Mouse (Mus musculus) lung, postnatal 0 days (tissue): ENCODE data around the gene Vwa5b2. TPM values are rescaled to one million over a fixed set of nuclear protein-coding genes. Genes with fewer than 3 reads are reported as not detected.

ENCODE experiments used
- ATAC-seq: fragments of 200-750 bp; cut with Nextera tagmentation; 2 replicates; pipeline ENCODE4 v1.8.0; 2017; ENCODE audit warnings: moderate library complexity
- DNase-seq: peaks from one replicate; pipeline ENCODE4 v3.0.0-alpha.2; 2016; ENCODE audit warnings: low spot score
- H3K27ac ChIP-seq: fragments of 300-500 bp; sonication (generic); 2 replicates; pipeline ENCODE4 v1.5.1; 2014; ENCODE audit warnings: antibody characterized with exemption, mild to moderate bottlenecking, low read length, mixed read lengths
- H3K27me3 ChIP-seq: fragments of 300-500 bp; sonication (generic); replicated peaks from 2 replicates; pipeline ENCODE4 v1.6.1; 2014; ENCODE audit warnings: low read length, mixed read lengths; ENCODE audit not compliant: insufficient read depth
- H3K36me3 ChIP-seq: fragments of 300-500 bp; sonication (generic); 2 replicates; pipeline ENCODE4 v1.6.1; 2014; ENCODE audit warnings: low read length, mixed read lengths; ENCODE audit not compliant: insufficient read depth
- H3K4me1 ChIP-seq: fragments of 300-500 bp; sonication (generic); 2 replicates; pipeline ENCODE4 v1.6.1; 2014; ENCODE audit warnings: antibody characterized with exemption, low read depth, low read length, mixed read lengths; ENCODE audit not compliant: insufficient read depth
- H3K4me2 ChIP-seq: fragments of 300-500 bp; sonication (generic); replicated peaks from 2 replicates; pipeline ENCODE4 v1.6.1; 2014; ENCODE audit warnings: low read depth, mild to moderate bottlenecking, low read length, moderate library complexity, mixed read lengths
- H3K4me3 ChIP-seq: fragments of 300-500 bp; sonication (generic); 2 replicates; pipeline ENCODE4 v1.5.1; 2014; ENCODE audit warnings: low read depth, low read length
- H3K9ac ChIP-seq: fragments of 300-500 bp; sonication (generic); replicated peaks from 2 replicates; pipeline ENCODE4 v1.6.1; 2014; ENCODE audit warnings: low read depth, mild to moderate bottlenecking
- H3K9me3 ChIP-seq: fragments of 300-500 bp; sonication (generic); 2 replicates; pipeline ENCODE4 v1.6.1; 2016; ENCODE audit warnings: low read length, mixed read lengths
- CTCF ChIP-seq: IDR thresholded peaks from 2 replicates; pipeline ENCODE4 v1.5.1; 2016; ENCODE audit warnings: antibody characterized with exemption, mild to moderate bottlenecking
- EP300 ChIP-seq: IDR thresholded peaks from 2 replicates; pipeline ENCODE4 v1.6.1; 2016; ENCODE audit warnings: antibody characterized with exemption, mild to moderate bottlenecking, control low read depth
- WGBS: fragments of 180-500 bp; shearing (Covaris S2); extraction: QIAGEN DNeasy Blood & Tissue Kit; methylation state at CpG from one replicate; pipeline ENCODE4 v1.1.7; 2014; 5-methylcytosine and 5-hydroxymethylcytosine counted together
- microRNA counts: library from miRNA; unstranded; fragments of <30 nt; microRNA quantifications from one replicate; lab custom pipeline; 2015
- microRNA-seq: library from miRNA; unstranded; fragments of <30 nt; microRNA quantifications from one replicate; pipeline ENCODE4, GENCODE M21; 2016
- polyA plus RNA-seq: library from polyadenylated mRNA; unstranded; fragments of >200 nt; fragmentation: Nextera tagmentation; extraction: Ambion mirVana; gene quantifications from 2 replicates; pipeline ENCODE4 v1.2.1, GENCODE M21; 2015

Vwa5b2 gene
- polyA plus RNA-seq, 1 experiment from 2014 or later, result 0.06 TPM

DNA sequence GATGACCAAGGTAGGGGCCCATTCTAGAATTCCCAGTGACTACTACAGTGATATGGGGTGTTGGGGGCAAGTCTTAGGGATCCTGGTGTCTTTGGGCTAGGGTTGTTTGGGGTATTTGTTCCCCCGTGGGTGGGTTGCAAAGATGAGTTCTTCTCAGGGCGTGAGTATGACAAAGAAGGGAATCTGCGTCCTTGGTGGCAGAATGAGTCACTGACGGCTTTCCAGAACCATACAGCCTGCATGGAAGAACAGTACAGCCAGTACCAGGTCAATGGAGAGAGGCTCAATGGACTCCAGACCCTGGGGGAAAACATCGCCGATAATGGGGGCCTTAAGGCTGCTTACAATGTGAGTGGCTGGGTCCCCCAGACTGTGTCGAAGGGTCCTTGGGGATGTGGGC, 54.6 kb downstream of the Vwa5b2 start:
- TF ChIP-seq EP300 (no peak), CTCF (no peak)
- Histone ChIP-seq H3K27ac (no peak overlapping the region), H3K9ac (no peak overlapping the region), H3K9me3 (no peaks in the 10 kb centered on the region), H3K27me3 (no peaks in the 10 kb centered on the region), H3K4me1 (no peaks in the 10 kb centered on the region), H3K36me3 (no peaks in the 10 kb centered on the region), H3K4me3 (no peak overlapping the region), H3K4me2 (no peak overlapping the region)
- DNase-seq (no peak), ATAC-seq (no peak)
- 81% methylated on average over 7 of the region's 7 CpGs for WGBS

DNA sequence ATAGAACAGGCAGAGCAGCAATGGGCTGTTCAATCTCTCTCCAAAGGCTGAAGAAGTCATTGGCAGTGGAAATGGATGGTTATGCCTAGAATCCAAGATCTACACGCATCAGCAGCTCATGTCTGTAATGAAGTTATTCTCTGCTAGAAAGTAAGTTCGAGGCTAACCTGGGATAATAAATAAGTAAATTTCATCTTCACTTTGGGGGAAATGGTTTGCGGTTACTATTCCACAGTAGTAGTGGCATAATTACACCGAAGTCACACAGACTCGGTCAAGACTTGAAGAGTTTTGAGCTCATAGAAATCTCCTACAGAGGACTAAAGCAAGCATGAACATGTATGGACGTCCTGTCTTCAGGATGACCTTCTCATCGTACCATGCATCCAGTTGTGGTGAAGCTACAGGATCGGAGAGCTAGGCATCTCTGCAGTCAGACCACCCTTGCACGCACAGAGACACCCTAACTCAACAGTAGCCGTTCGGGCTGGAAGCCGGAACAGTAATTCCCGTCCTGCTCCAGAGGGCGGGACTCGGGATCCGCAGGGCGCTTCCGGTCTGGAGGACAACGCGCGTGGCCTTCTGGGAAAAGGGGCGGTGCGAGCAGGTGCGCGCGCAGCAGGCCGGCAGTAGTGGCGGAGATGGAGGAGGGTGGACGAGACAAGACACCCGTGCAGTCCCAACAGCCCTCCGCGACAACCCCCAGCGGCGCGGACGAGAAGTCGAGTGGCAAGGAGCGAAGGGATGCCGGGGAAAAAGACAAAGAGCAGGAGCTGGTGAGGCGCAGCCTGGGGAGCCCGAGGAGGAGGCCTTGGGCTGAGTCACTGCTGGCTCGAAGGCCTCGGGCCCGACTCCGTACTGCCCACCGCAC, 62.0 kb downstream of the Vwa5b2 start, which contains the start of gene Psmd2:
TSS of gene Psmd2 (plus strand) at position 577 of the 871 bp plus-strand sequence.
- TF ChIP-seq CTCF (peak; percentile 34; the same call in 1 of the 2 replicates), EP300 (no peak)
- no peaks in the 10 kb centered on the region for H3K4me1 ChIP-seq
- H3K4me3 ChIP-seq, result peak within 1 kb of the TSS; percentile 57
- peak within 1 kb of the TSS; percentile 79 for H3K4me2 ChIP-seq
- H3K9ac ChIP-seq, result peak within 1 kb of the TSS; percentile 60
- H3K9me3 ChIP-seq, result no peaks in the 10 kb centered on the region
- no peaks in the 10 kb centered on the region for H3K27me3 ChIP-seq
- peak; percentile 99 for ATAC-seq
- 2% methylated on average over 35 of the region's 46 CpGs for WGBS
- DNase-seq, result peak; percentile 96
- peaks cover 10% of the 10 kb centered on the region; the same call in 1 of the 2 replicates for H3K36me3 ChIP-seq
- peak within 1 kb of the TSS; percentile 64 for H3K27ac ChIP-seq

DNA sequence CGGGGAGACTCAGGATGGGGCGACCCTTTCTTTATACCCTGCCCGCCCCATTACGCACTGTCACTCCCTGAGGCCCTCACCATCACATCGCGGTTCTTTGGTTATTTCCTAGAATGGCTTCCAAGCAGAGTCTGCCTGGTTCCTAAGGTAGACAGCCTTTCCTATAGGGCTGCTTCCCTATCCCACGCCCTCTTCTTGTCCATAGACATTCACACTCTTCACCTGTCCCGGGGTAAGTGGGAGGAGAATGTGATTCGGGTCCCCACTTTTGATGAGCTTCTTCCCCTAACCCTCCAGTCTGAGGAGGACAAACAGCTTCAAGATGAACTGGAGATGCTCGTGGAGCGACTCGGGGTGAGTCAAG, 62.7 kb downstream of the Vwa5b2 start:
- ATAC-seq, result no peak; the same call in 1 of the 2 replicates
- Histone ChIP-seq H3K9me3 (no peaks in the 10 kb centered on the region), H3K27me3 (no peaks in the 10 kb centered on the region), H3K4me3 (peak overlapping the region; percentile 57), H3K36me3 (peaks cover 16% of the 10 kb centered on the region; the same call in 1 of the 2 replicates), H3K9ac (peak overlapping the region; percentile 60), H3K27ac (no peak overlapping the region), H3K4me2 (peak overlapping the region; percentile 79), H3K4me1 (no peaks in the 10 kb centered on the region)
- DNase-seq, result no peak
- no peak for TF ChIP-seq EP300
- no peak for TF ChIP-seq CTCF
- 7% methylated on average over 12 of the region's 12 CpGs for WGBS

DNA sequence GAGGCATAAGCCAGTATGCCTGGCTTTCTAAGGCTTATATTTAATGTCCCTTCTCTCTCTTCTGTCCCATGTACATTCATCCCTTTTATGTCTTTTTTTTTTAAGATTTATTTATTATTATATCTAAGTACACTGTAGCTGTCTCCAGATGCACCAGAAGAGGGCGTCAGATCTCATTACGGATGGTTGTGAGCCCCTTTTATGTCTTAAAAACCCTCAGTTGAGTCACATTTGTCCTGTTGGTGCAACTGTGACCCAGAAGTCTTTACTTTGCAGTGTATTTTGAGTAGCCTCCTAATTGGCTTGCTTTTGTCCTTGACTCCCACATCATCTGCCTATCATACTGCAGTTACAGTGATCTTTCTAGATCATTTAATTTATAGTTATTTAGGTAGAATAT, 64.0 kb downstream of the Vwa5b2 start:
- ATAC-seq, result no peak
- Histone ChIP-seq H3K4me1 (no peaks in the 10 kb centered on the region), H3K27me3 (no peaks in the 10 kb centered on the region), H3K9ac (no peak overlapping the region), H3K36me3 (peaks cover 26% of the 10 kb centered on the region), H3K27ac (no peak overlapping the region), H3K4me2 (no peak overlapping the region), H3K4me3 (no peak overlapping the region), H3K9me3 (no peaks in the 10 kb centered on the region)
- TF ChIP-seq CTCF (no peak), EP300 (no peak)
- WGBS, result 53% methylated on average over 2 of the region's 2 CpGs
- peak; percentile 24 for DNase-seq

MicroRNAs within 50 kb of the gene (microRNA counts, 519-probe panel; counts per million panel counts)
- 3,366 counts per million, percentile 21 among the panel's probes with 10 or more counts for microRNA mmu-miR-1224 (lab: Ali Mortazavi, UCI)

Small RNA genes within 50 kb of the gene (microRNA-seq; reads per million reads assigned to microRNA genes)
- not detected for gene Mir1224

Other genes starting within 250 kb of the Vwa5b2 start
- 57.4 and 71.6 TPM in 2 replicates for gene Abcc5, start 163.1 kb upstream of the Vwa5b2 start, polyA plus RNA-seq
- gene Eif2b5, start 90.7 kb upstream of the Vwa5b2 start, polyA plus RNA-seq, result 46.9 and 51.1 TPM in 2 replicates
- gene Dvl3, start 72.5 kb upstream of the Vwa5b2 start, polyA plus RNA-seq, result 10.3 and 10.5 TPM in 2 replicates
- gene Ap2m1, start 54.0 kb upstream of the Vwa5b2 start, polyA plus RNA-seq, result 402 and 427 TPM in 2 replicates
- 36.3 and 39.6 TPM in 2 replicates for gene Abcf3, start 40.9 kb upstream of the Vwa5b2 start, polyA plus RNA-seq
- gene Eef1akmt4, start 22.1 kb downstream of the Vwa5b2 start, polyA plus RNA-seq, result 15.2 and 15.3 TPM in 2 replicates
- 0.08 TPM in 1 of 2 replicates, not detected in the other for gene Gm49333, start 22.1 kb downstream of the Vwa5b2 start, polyA plus RNA-seq
- gene Alg3, start 22.3 kb downstream of the Vwa5b2 start, polyA plus RNA-seq, result 17.6 and 19.3 TPM in 2 replicates
- gene Camk2n2, start 31.8 kb downstream of the Vwa5b2 start, polyA plus RNA-seq, result 0.42 and 0.52 TPM in 2 replicates
- 0.12 and 0.52 TPM in 2 replicates for gene Ece2, start 40.4 kb downstream of the Vwa5b2 start, polyA plus RNA-seq
- gene Psmd2, start 62.2 kb downstream of the Vwa5b2 start, polyA plus RNA-seq, result 146 and 150 TPM in 2 replicates
- gene Eif4g1, start 78.8 kb downstream of the Vwa5b2 start, polyA plus RNA-seq, result 73.5 and 78.7 TPM in 2 replicates
- gene Fam131a, start 103.8 kb downstream of the Vwa5b2 start, polyA plus RNA-seq, result 8.4 and 8.9 TPM in 2 replicates
- gene Polr2h, start 128.2 kb downstream of the Vwa5b2 start, polyA plus RNA-seq, result 37.5 and 48.2 TPM in 2 replicates
- gene Clcn2, start 128.3 kb downstream of the Vwa5b2 start, polyA plus RNA-seq, result 1.8 and 1.9 TPM in 2 replicates
- 1.5 and 1.7 TPM in 2 replicates for gene Chrd, start 143.7 kb downstream of the Vwa5b2 start, polyA plus RNA-seq
- 0.54 and 0.81 TPM in 2 replicates for gene Thpo, start 145.0 kb downstream of the Vwa5b2 start, polyA plus RNA-seq